Mouse (Mus musculus): ENCODE measurements around the gene Vmn2r29. TPM values are rescaled to one million over a fixed set of nuclear protein-coding genes. Genes with fewer than 3 reads are reported as not detected.
A peak's percentile ranks its signal among the peaks of the same experiment; 100 is the strongest.
"Not testable (repeated sequence)": the region's sequence is repeated elsewhere in the genome, so short reads cannot be mapped to it uniquely, and the experiment has no call there.

The Vmn2r29 gene
- total RNA-seq (2021) = 1 to 10 TPM; 1.9 to 2.2 TPM
- long read RNA-seq = 0 reads

DNA sequence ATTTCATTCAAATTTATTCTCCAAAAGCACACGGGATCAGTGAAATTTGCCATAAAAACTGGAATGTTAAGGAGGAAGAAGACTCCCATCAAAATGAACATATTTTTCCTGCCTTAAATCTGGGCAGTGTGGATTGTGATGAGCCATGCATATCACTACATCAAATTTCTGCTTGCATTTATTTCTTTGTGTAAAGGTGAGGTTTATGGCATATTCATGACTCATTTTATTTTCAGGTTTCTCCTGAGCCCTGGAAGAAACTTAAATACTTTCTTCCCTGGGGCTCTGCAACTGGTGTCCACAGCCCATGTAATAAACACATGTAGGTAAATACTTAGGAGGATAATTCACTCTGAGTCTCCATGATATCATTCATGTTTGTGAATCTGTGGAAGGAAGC, at the start of gene Vmn2r29:
TSS of gene Vmn2r29 (minus strand) at position 101 of the 400 bp plus-strand sequence.
- DNase-seq (ENCODE audit: low spot score in 2 of 2) = not testable (repeated sequence)

- peak in 1 of 2 experiments; percentile 84 for DNase-seq (ENCODE audit: low spot score in 2 of 2)
Measured at GRCm38 (mm10) chr7:7295595-7295994, 48.5 kb upstream of the Vmn2r29 start.

GRCm38 (mm10) chr7:7281383-7281782, 34.3 kb upstream of the Vmn2r29 start:
- DNase-seq (ENCODE audit: low spot score in 2 of 2) = no peak

DNA sequence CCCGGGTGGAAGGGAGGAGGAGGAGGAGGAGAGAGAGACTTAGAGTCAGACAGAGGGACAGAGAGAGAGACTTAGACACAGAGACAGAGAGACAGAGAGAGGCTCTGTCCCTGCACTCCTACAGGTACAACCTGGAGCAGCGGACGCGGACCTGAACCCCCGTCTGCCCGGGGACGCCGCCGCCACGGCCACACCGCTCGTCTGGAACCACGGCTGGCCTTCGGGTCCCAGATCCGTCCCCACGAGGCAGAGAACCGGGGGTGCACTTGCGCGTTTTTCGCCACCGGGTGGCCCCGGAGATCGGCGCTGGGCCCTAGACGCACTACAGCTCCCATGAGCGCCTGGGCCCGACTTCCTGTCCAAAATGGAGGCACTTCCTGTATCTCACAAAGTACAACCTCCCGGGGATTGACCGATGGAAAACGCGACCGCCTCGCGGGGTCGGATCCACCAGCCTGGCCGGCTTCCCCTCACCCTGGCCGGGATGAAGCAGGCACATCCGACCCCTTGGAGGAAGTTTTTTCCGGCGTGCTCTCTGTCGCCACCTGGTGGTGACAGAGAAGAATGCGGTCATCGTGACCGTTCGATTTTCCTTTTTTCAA, 30.9 kb upstream of the Vmn2r29 start, which contains the start of gene Gm45844:
TSS of gene Gm45844 (minus strand) at position 324 of the 602 bp plus-strand sequence.
- peak; percentile 86 to 96 for DNase-seq (ENCODE audit: low spot score in 2 of 2)

GRCm38 (mm10) chr7:7277556-7277955, 30.4 kb upstream of the Vmn2r29 start:
- peak in 1 of 2 experiments; percentile 40 for DNase-seq (ENCODE audit: low spot score in 2 of 2)

GRCm38 (mm10) chr7:7209313-7210151, 37.6 kb downstream of the Vmn2r29 start, which contains the start of gene Zfp772:
Gene Zfp772, minus strand, starts transcription at chr7:7209998.
- DNase-seq (ENCODE audit: low spot score in 2 of 2) = peak; percentile 29 to 73

- peak; percentile 70 to 85 for DNase-seq (ENCODE audit: low spot score in 2 of 2)
Measured at GRCm38 (mm10) chr7:7188191-7188942, 58.8 kb downstream of the Vmn2r29 start.

DNA sequence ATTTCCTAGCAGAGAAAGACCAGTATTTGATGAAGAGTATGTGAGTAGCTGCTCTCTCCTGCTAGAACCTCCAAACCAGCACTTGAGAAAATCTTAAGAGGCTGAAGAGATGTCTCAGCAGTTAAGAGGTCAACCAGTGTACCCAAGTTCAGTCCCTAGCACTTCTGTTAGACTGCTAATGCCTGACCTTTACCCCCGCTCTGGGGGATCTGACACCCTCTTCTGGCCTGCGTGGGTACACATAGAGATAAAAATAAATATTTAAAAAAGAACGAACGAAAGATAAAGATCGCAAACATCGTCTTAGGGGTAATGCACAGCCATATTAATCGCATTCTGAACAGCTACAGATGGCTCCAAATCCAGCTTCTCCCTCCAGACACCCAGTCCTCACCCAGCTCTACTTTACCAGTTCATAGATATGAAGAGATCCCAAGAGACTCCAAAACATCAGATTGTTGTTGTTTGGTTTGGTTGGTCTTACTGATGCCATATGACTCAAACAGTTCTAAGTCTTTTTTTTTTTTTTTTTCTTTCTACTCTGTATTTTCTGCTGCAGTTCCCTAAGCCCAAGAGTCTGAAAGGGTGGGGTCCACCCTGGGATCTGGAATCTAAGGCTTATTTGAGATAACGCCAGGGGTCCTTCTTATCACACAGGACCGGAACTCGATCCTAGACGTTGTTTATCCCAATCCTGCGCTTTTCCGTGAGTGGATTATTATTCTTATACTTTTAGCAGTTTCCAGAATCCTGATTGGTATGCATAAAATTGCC, 59.5 kb downstream of the Vmn2r29 start:
- peak in 1 of 2 experiments; percentile 5 for DNase-seq (ENCODE audit: low spot score in 2 of 2)

DNA sequence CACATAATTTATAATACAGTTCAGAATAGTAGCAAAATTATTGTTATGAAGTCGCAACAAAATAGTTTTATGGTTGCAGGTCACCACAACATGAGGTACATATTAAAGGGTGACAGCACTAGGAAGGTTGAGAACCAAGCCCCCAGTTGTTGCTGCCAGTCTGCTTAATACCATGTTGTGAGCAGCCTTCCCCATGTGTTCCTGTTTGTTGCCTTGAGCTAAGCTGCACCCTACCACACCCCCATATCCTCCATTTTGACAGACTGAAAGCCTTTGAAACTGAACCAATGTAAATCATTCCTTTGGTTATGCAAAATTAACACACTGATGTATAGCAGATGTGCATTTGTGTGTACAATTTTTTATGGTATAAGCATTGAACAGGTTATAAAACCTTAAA, 61.2 kb downstream of the Vmn2r29 start:
- DNase-seq (ENCODE audit: low spot score in 2 of 2) = no peak

Other genes with a start within 250 kb of the Vmn2r29 start
- 10 to 100 TPM; 13.7 to 15.4 TPM for gene Zfp954, start 125.8 kb downstream of the Vmn2r29 start, total RNA-seq (2021)
- gene Zfp773, start 110.6 kb downstream of the Vmn2r29 start, total RNA-seq (2021) = 1 to 10 TPM; 2.8 to 2.9 TPM
- 1 to 10 TPM; 7.6 to 9.4 TPM for gene Zfp418, start 76.0 kb downstream of the Vmn2r29 start, total RNA-seq (2021)
- 1 to 10 TPM; 7.6 to 9.1 TPM for gene Zfp772, start 37.3 kb downstream of the Vmn2r29 start, total RNA-seq (2021)
- gene Gm45844, start 31.0 kb upstream of the Vmn2r29 start, total RNA-seq (2021) = 10 to 100 TPM in 1 of 2 experiments, 1 to 10 TPM in 1; 7.1 to 10.4 TPM
- gene Clcn4, start 53.5 kb upstream of the Vmn2r29 start, total RNA-seq (2021) = 100 to 1,000 TPM; 122 to 132 TPM
- gene Vmn2r30, start 90.3 kb upstream of the Vmn2r29 start, total RNA-seq (2021) = under 1 TPM; 0.12 to 0.15 TPM
- gene Gm45783, start 127.2 kb upstream of the Vmn2r29 start, total RNA-seq (2021) = not detected
- not detected for gene Vmn2r31, start 152.4 kb upstream of the Vmn2r29 start, total RNA-seq (2021)
- gene Vmn2r32, start 232.7 kb upstream of the Vmn2r29 start, total RNA-seq (2021) = not detected